Mouse (Mus musculus) megakaryocyte, embryonic 14.5 days (primary cell): ENCODE data around the gene Ttll9.

Experiments used
- FLI1 ChIP-seq: IDR thresholded peaks from 2 replicates; pipeline ENCODE4 v1.6.1; 2012; ENCODE audit warnings: low read length, inconsistent platforms, mixed read lengths
- GATA1 ChIP-seq: IDR thresholded peaks from 3 replicates; pipeline ENCODE4 v1.6.1; 2012; ENCODE audit warnings: mixed read lengths, low read length, inconsistent platforms, borderline replicate concordance

DNA sequence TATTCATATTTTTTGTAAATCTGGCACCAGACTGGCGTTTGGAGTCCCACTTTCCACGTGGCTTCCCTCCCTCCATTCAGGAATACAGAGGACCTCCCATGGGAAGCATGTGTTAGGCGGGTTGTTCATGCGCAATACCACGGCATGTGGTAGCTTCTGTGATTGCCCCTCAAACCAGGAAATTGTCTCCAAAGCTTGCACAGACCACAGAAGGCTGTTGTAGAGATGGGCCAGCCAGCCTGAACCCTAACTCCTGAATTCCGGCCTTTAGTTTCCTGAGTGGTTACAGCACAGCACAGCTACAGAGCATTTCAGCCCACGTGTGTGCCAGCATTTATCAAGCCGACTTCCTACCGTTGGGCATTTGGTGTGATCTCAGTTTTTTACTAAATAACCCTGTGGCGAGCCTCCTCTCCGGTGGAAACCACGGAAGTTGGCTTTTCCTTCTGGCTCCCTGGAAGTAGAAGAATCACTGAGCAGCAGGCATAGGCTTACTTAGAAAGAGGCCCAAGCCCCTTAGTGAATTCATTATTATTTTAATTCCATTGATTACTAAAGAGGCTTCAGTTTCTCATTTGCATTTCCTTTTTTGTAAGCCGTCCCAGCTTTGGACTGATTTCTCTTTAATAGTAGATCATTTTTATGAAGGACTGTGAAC lies 41.5 kb downstream of the Ttll9 start:
- TF ChIP-seq FLI1 = no peak
- TF ChIP-seq GATA1 = no peak
